Mouse (Mus musculus): ENCODE results near the gene Ccnd3.

The Ccnd3 gene

DNA sequence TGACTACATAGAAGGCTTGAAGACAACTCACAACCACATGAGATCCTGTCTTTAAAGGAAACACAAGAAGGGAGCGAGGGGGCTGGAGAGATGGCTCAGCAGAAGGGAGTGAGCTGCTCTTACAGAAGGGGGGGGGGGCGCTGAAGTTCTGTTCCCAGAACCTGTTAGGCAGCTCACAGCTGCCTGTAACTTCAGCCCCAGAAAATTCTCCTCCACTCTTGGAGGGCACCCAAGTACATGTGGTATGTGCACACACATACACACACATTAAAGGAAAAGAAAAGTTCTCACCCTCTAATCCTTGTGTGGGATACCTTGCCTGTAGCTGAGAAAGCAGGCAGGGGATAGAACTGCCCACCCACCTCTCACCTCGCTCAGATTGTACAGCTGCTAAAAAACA lies 52.3 kb downstream of the Ccnd3 start:
- no peak for DNase-seq

DNA sequence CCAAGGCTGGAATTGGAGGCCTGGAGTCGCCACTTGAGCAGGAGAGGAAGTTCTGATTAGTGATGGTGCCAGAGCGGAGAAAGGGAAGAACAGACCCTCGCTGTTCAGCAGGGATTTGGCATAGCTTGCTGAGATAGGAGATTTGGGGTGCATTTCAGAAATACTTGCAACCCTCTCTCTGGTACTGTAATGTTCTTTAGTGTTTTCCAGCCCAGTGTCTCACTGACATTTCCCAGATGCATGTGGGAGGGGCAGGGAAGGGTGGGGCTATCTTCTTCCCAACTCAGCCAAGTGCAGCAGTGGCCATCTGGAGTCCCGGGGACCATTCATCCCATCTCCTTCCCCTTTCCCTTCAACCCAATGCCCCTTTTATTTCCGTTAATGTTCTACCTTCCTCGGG lies 54.9 kb downstream of the Ccnd3 start:
- DNase-seq, result no peak

DNA sequence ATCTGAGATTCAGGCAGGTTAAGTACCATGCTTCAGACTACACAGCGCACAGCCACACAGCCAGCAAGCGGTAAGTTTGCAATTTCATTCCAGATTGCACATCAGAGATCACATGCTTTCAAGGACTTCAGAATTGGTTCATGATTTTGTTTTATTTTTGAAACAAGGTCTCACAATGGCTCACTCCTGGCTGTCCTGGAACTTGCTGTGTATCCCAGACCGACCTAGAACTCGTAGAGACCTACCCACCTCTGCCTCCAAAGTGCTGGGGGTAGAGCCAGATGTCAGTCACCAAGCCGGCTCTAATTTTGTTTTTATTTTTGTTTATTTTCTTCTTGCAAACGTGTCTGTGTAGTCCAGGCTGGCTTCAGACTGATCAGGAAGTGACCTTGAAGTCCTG lies 58.0 kb downstream of the Ccnd3 start:
- no peak for DNase-seq

DNA sequence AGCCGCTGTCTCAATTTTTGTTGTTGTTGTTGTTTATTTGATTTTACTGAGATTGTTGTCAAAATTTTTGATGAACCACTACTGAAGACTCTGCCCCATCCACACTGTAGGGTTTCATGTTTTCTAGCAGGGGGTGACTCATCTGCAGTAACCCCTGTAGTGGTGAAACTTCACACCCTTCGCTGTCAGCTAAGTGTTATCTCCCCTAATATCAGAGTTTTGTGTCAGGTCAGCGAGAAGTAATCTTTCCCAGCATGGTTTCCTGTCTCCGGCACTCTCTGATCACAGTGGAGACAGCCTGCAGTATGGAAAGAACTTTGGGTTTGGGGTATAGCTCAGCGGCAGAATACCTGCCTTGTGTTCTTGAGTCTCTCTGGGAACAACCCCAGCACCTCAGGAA lies 59.8 kb downstream of the Ccnd3 start:
- DNase-seq, result no peak

DNA sequence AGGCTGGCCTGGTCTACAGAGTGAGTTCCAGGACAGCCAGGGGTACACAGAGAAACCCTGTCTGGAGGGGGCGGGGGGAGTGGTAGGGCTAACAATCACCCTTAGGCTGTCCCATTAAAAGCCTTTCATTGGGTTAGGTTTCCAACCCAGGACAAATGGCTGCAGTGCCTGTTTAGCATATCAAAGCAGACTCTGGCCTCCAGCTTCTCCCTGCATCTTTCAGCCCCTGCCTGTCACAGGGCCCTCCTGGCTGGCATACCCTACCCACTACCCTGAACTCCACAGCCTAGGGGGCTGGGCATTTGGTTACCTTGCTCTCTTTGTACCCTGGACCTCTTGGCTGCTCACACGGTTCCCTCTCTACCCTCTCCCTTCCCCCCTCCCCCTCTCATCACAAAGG lies 61.3 kb downstream of the Ccnd3 start:
- DNase-seq, result no peak

DNA sequence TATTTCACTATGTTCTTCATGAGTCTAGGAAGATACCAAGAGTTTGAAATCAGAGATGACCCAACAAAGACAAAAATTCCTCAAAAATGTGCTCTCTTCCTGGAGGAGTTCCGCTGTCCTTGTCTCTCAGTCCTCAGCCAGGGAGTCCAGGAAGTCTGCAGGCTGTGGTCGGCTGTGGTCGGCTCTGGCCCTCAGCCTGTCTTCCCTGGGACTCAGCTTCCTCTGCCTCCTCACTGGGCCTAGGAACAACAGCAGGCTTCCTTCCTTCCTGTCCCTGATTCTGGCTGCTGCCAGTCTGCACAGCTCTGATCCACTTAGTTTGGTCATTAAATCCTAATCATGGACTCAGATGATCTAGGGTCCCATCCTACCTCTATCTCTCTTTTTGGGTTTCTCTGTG lies 62.4 kb downstream of the Ccnd3 start:
- DNase-seq, result no peak

DNA sequence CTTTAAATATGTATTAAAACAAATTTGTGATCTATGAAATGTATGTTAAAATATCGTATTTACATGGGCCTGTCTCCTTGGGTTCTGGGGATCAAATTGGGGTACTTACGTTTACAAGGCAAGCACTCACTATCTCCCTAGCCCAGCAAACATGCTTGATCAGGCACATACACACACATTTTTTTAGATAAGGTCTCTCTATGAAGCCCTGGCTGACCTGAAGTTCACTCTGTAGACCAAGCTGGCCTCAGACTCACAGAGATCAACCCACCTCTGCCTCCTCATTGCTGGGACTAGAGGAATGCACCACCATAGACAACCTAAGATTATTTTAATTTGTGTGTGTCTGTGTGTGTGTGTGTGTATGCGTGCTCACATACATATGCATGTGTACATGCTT lies 63.5 kb downstream of the Ccnd3 start:
- DNase-seq, result no peak

DNA sequence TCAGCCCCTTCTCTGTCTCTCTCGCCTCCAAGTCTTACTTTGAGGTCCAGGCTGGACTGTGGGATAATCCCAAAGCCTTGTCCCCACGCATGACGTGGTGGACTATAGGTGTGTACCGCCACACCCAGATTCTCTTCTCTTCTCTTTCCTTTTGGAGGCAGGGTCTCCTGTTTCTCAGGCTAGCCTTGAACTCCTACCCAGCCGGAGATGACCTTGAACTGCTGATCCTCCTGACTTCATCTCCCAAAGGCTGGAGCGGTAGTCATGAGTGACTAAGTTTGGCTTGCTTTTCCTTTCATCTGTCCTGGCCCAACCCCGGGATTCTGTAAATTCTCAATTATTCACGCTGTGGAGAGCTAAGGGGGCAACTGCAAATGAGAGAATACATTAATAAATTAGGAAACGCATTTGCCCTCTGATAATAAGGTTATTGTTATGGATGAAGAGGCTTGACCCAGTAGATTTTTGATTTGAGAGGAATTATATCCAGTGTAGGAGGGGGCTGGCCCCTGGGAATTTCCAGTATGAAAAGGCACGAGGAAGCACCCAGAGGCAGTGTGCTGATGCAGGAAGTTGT lies 64.2 kb downstream of the Ccnd3 start:
- no peak for DNase-seq

DNA sequence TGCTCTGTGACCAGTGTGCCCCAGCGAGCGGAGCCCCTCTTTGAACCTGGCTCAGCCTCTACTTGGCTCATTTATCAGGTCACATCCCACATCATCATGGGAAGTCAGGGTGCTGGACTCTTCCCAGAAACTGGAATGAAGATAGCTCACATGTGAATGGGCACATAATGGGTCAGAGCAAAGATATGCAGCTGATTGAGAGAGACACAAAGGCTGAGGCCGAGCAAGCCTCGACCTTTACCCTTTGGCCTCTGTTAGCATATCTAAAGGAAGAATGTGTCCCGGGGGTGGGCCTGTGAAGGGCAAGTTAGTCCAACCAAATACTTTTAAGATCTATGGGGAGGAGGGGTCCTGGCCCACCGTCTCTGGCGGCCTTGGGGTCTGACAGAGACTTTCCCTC lies 66.8 kb downstream of the Ccnd3 start:
- DNase-seq, result no peak

DNA sequence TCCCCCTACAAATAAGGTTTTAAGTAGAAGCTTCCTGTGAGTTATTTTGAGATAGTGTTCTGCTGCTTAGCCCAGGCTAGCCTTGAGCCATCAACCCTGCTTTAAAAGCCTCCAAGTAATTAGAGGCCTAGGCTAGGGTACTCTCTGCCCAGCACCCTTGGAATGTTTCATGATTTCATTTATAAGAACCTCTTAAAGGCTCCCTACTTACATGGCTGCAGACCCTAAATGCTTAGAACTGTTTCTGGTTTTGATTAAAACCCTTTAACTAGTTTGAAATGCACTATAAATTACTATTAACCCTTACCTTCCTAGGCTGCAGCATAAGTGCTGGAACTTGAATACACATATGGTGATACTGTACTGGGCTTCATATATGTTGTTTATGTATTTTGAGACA lies 67.6 kb downstream of the Ccnd3 start:
- DNase-seq, result no peak

DNA sequence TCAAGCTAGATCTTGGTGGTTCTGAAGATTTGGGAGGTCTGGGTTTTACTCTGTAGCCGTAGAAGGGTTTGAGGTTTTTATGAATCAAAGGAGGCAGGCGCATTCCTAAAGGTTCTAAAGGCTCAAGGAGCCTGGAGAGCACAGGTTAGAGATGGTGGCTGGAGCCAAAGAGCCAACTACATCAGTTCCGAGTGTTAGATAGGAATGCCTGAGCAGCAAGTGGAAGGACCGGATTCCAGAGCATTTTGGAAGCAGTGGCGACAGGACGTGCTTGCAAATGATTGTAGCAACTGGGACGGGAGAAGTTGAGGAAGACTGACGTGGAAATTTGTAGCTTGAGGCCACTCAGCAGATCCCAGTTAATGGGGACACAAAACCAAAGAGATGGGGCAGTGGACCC lies 69.2 kb downstream of the Ccnd3 start:
- no peak for DNase-seq

DNA sequence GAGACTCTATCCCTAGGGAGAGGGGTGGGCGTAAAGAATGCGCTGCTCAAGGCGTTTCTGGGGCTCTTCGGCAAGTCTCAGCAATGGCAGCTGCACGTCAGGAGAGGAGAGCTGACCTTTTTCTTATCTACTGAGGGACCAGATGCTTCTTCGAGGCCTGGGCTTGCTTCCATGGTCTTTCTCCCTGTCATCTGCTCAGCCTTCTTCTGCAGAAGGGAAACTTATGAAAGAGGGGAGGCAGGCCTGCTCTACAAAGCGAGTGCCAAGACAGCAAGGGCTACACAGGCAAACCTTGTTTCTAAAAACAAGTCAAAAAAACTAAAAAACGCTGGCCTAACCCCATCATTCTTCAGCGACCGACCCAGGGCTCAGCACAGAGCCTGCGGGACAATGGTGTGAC lies 70.0 kb downstream of the Ccnd3 start:
- DNase-seq, result no peak

DNA sequence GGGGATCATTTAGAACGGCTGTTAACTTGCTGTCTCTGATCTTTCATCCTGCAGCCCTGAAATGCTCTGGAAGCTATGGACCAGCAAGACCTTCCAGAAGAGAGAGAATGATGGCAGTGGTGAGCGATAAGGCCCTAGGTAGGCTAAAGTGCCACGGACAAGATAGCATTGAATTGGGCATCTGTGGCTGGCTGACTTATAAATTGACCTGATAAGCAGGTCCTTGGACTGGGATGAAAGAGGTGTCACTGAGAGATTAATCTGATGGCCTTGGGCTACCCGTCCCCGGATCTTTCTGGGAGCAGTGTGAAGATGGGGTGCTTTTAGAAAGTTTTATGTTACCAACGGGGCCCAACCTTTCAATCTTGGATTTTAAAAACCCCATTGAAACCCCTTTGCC lies 73.8 kb downstream of the Ccnd3 start:
- no peak for DNase-seq

DNA sequence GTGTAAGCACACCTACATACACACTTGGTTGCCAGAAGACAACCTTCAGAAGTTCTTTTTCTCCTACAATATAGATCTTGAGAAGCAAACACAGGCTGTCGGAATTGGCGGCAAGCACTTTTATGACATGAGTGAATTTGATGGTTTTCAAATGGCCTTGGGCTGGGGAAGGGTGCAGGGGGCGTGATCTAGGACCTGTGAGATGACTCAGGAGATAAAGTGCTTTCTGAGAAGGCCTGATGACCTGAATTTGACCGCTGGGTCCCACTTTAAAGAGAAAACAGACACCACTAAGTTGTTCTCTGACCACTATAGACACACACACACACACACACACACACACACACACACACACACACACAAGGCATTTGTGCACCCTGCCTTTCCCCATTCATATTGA lies 76.1 kb downstream of the Ccnd3 start:
- DNase-seq, result no peak

DNA sequence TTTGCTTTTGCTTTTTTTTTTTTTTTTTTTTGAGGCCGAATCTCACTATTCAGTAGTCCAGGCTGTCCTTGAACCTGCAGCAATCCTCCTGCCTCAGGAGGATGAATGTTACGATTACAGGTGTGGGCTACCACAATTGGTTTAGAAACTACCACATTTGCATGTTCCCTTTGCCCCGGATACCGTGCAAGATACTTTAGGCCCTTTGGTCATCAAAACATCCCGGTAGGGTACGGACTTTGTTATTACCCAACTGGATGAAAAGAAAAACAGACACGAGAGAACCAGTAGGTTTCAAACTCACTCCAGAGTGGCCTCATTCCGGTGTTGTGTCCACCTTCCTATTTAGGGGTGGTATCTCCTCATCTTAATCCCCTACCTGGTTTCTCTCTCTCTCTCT lies 83.7 kb downstream of the Ccnd3 start:
- no peak for DNase-seq

DNA sequence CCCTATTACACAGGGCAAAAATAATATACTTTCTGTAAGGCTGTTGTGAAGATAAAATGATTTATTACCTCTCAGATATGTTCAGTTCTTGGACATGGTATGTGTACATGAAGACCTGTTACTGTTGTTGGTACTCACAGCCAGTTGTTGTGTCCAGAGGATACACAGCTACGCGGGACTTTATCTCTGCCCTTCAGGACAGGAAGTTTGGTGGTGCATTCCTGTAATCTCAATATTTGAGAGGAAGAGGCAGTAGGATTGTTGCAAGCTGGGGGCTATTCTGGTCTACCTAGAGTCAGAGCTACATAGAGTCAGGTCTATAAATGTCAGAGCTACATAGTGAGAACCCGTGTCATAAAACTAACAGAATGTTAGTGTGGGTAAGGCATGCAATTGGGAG lies 86.2 kb downstream of the Ccnd3 start:
- DNase-seq, result no peak

DNA sequence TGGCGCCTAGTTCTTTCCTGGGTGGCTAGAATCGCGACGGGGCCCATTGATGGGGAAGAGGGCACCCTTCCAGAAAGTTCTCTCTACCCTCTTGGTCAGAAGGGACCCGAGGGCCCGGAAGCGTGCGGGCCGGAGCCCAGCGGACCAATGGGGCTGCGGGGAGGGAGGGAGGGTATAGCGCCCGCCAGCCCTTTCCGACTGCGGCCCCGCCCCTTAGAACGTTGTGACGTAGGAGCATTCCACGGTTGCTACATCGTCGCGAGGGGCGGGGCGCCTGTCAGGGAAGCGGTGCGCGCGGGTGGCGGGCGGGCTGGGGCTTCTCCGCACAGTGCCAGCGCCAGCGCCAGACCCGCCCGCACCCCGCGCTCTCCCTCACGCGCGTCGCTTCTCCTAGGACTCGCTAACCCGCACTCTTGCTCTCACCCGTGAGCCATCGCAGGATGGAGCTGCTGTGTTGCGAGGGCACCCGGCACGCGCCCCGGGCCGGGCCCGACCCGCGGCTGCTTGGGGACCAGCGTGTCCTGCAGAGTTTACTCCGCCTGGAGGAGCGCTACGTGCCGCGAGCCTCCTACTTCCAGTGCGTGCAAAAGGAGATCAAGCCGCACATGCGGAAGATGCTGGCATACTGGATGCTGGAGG lies 88.5 kb downstream of the Ccnd3 start:
- DNase-seq, result peak; percentile 85

DNA sequence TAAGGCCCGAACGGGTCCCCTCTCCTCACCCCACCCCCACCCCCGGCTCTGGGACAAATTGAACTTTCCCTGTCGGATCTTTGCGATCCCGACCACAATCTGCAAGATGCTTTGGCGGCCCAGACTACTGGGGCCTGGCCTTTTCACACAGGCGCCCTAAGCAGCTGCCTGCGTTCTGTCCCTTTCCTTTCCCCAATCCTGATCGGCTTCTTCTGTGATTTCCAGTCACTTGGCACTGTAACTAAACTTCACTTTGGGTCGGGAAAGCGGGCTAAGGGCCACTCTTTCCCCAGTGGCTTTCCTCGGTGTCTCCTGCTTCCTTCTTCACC lies 89.0 kb downstream of the Ccnd3 start:
- no peak for DNase-seq

DNA sequence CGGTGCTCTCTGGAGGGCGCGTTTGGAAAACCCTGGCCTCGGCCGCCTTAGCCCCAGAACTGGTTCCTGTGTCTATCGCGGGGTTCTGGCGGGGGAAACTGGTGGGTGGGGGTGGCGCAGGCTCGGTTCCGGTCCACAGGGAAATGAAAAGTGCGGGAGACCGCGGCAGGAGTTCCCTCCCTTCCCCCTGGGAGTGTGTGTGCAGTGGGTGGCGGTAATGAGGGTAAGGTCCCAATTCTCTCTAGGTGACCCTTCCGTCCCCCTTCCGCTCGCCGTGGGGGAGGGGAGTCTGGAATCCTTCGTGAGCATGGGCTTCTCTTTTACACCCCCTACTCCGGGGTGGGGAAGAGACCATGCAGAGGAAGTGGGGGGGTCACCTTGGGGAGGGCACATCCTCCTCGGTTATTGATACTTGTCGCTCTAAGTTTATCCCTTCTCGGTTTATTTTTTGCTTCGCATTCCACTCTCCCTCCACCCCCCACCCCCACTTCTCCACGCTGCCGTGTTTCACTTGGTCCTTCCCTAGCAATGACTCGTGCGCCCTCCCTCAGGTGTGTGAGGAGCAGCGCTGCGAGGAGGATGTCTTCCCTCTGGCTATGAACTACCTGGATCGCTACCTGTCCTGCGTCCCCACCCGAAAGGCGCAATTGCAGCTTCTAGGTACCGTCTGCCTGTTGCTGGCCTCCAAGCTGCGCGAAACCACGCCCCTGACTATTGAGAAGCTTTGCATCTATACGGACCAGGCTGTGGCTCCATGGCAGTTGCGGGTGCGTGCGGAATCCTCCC lies 89.5 kb downstream of the Ccnd3 start:
- no peak for DNase-seq

DNA sequence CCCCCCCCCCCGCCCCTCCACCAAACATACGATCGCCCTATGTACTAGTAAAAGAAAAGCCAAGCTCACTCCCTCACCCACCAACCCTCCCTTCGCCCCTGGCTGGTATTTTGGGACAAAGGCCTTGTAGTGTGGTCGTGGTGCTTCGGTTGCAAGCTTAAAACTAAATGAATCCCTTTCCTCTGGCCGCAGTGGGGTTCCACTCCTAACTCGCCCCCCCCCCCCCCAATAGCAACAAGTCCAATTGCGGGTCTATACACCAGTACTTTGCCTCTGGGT lies 90.1 kb downstream of the Ccnd3 start:
- DNase-seq, result no peak

DNA sequence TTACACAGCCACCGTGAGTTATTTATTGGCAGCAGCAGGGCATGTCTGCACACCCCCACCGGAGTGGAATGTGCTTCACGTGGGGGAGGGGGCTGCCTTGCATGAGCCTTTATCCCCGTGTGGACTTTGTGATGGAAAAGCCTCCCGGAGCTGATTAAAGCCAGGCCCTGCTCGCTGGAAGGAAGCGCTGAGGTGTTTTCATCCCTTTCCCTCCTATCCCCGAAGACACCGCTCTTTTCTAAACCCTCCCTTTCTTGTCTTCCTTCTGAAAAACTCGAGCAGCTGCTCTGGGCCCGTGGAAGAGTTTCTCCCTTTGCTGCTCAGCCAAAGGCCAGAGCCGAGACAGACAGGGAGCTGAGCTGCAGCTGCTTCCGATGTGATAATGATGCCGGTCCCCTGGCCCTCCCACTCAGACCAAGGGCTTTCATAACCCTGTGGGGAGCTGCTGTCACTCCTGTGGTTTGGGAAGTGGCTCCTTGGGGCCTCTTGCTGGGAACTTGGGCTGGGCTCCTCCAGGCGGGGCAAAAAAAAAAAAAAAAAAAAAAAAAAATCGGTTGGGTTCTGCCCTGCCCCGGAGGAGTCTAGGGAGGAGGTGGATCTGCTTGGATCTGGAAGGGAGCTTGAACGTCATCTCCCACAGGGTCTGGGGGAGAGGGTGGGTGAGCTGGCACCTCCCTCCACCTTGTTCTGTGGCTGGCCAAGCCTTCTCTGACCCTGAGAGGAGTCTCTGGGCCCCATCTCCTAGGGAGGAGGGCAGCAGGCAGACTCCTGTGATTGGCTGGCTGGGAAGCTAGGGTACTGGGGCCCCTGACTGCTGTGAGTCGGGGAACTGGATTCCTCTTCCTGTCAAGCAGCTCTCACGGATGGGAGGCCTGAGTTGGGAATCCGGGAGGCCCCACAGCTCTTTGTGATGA lies 90.7 kb downstream of the Ccnd3 start:
- no peak for DNase-seq

DNA sequence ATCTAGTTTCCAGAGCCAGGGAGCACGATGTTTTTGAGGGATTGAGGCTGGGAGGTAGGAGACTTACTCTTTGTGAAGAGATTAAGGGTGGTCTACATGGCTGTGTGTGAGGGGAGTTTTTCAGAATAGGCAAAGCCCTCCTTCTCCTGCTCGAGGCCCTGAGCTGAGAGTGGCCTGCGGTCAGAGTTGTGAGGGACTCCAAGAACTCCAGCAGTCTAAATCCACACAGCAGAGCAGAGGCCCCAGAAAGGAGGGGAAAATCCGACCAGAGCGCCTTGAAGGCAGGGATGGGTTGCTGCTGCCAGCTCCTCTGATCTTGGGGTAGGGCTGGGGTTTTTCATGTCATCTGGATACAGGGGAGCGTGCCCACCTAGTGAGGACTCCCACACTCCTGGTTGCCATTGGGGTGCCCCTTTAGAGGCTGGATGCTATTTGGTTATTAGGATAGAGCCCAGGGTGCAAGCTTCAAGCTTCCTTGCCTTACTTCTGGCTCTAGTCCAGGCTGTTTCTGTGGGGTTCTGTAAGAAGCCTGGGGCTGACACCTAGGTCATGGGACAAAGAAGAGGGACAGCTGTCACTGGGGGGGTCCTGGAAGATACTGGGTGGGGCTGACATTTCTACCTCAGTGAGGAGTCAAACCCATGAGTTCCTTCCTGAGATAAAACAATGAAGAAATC lies 91.4 kb downstream of the Ccnd3 start:
- no peak for DNase-seq

DNA sequence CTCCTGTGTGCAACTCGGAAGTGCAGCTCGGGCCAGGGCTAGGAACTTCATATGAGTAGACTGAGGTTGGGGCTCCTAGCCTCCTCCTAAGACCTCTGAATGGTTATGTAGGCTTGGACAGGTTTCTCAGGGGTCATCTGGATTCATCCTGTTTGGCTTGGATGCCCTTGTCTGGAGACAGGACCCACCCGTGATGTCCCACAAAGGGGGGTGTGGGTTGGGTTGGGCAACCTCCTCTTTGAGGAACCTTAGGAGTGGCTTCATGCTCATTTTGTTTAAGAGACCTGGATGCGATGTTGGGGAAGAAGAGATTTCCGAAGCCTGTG lies 92.0 kb downstream of the Ccnd3 start:
- DNase-seq, result no peak

DNA sequence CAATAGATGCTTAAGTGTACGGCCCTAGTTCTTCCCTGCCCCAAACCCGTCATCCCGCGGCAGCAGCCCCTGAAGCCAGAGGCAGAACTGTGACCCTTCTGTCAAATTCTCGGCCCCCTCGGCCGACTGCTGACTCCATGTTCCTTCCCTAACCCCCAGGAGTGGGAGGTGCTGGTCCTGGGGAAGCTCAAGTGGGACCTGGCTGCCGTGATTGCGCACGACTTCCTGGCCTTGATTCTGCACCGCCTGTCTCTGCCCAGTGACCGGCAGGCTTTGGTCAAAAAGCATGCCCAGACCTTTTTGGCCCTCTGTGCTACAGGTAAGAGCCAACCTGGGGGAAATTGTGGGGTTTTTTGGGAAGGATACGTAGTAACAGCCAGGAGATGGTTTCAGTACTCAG lies 92.4 kb downstream of the Ccnd3 start:
- DNase-seq, result no peak
